Mouse (Mus musculus): ENCODE data around the gene Lrch3.

GRCm38 (mm10) chr16:32913212-32913611 lies 688 bp upstream of the Lrch3 start:
- TF ChIP-seq CTCF (IDR thresholded peaks at IDR 0.05; ENCODE audit: low read depth, low read length) (no peak), POLR2AphosphoS5 (IDR thresholded peaks at IDR 0.05; ENCODE audit: insufficient replicate concordance, low read depth, low read length) (no peak), TAL1 (conservative IDR thresholded peaks at IDR 0.05; ENCODE audit: low read depth, low read length) (no peak)
